21 mouse cellular contexts compared by ENCODE assay signal in the genomic region with DNA sequence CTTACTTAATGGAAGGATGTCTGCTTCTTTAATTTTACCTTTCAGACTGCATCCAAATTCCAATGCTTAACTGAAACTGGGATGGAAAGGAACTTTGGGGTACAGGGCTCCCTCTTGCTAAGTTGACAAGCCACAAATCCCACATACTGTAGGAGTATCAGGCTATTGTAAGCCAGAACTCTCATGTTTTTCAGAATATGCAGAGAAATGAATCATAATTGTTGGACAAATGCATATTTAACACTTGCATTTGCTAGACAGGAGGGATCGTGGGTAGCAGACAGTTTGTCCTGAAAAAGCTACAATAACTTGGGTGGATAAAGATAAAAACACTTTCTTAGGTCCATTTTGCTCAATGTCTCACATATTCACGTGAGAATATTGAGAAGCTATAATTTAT. TPM values are rescaled to one million over a fixed set of nuclear protein-coding genes. Genes with fewer than 3 reads are reported as not detected.
"Had no signal": no experiment of that assay in that cellular context is flagged by ENCODE, and none has a peak within 500 bp of the region (broad histone marks: within the 10 kb centered on the region; RNA-seq: fewer than 3 reads in every experiment).

No protein-coding gene starts in this region.

- H3K4me3 ChIP-seq: liver, embryonic 15.5 days; lung, embryonic 15.5 days; megakaryocyte, embryonic 14.5 days; midbrain, embryonic 13.5 days; midbrain, embryonic 15.5 days; neural tube, embryonic 12.5 days; stomach, embryonic 15.5 days had no signal

- H3K27me3 ChIP-seq: liver, embryonic 15.5 days; lung, embryonic 15.5 days; megakaryocyte, embryonic 14.5 days; midbrain, embryonic 13.5 days; midbrain, embryonic 15.5 days; neural tube, embryonic 12.5 days; stomach, embryonic 15.5 days had no signal

- ATAC-seq: liver, postnatal 0 days; lung, postnatal 0 days; midbrain, embryonic 13.5 days; midbrain, embryonic 15.5 days had no signal

- H3K4me1 ChIP-seq: liver, embryonic 15.5 days; lung, embryonic 15.5 days; megakaryocyte, embryonic 14.5 days; midbrain, embryonic 13.5 days; midbrain, embryonic 15.5 days; neural tube, embryonic 12.5 days; stomach, embryonic 15.5 days had no signal

- H3K9ac ChIP-seq: liver, embryonic 15.5 days; liver, postnatal 0 days; lung, embryonic 15.5 days; midbrain, embryonic 13.5 days; midbrain, embryonic 15.5 days; neural tube, embryonic 12.5 days; stomach, embryonic 15.5 days had no signal

- H3K36me3 ChIP-seq: liver, embryonic 15.5 days; lung, embryonic 15.5 days; midbrain, embryonic 13.5 days; midbrain, embryonic 15.5 days; neural tube, embryonic 12.5 days; stomach, embryonic 15.5 days had no signal

- H3K4me2 ChIP-seq: liver, embryonic 15.5 days; lung, embryonic 15.5 days; midbrain, embryonic 11.5 days; midbrain, embryonic 13.5 days; midbrain, embryonic 15.5 days; neural tube, embryonic 12.5 days; stomach, embryonic 15.5 days had no signal

- H3K27ac ChIP-seq: liver, embryonic 15.5 days; lung, embryonic 15.5 days; macrophage; midbrain, embryonic 13.5 days; midbrain, embryonic 15.5 days; neural tube, embryonic 12.5 days; stomach, embryonic 15.5 days; stomach, postnatal 0 days had no signal

- H3K9me3 ChIP-seq: liver, embryonic 15.5 days; lung, embryonic 15.5 days; megakaryocyte, embryonic 14.5 days; midbrain, embryonic 13.5 days; midbrain, embryonic 15.5 days; neural tube, embryonic 12.5 days; stomach, embryonic 15.5 days had no signal

- DNase-seq: liver, postnatal 0 days; lung, adult 2 months; lung, postnatal 14 days; lung, postnatal 36 days; right cerebral cortex, postnatal 14 days; thymus, adult 18-20 months; thymus, postnatal 14 days; thymus, postnatal 36 days had no signal

RNA-seq across cellular contexts. Expression of a gene that starts 37.7 kb away (rescaled TPM):
- total RNA-seq: megakaryocyte progenitor cell, adult 5-6 weeks; neutrophil, adult 5-6 weeks had no signal
- polyA plus RNA-seq: macrophage had no signal
